Mouse (Mus musculus) neural tube, embryonic 14.5 days (tissue): ENCODE measurements around the gene Bhlhb9. TPM values are rescaled to one million over a fixed set of nuclear protein-coding genes. Genes with fewer than 3 reads are reported as not detected.

ENCODE experiments used
- ATAC-seq: fragments of 200-750 bp; cut with Nextera tagmentation; 2 replicates; pipeline ENCODE4 v1.8.0; 2017; ENCODE audit warnings: low read depth, mild to moderate bottlenecking, moderate TSS enrichment, moderate library complexity
- H3K27ac ChIP-seq: fragments of 300-500 bp; sonication (generic); 2 replicates; pipeline ENCODE4 v1.5.1; 2014; ENCODE audit warnings: low read depth, mild to moderate bottlenecking, control low read depth, low read length, moderate library complexity, mixed read lengths
- H3K27me3 ChIP-seq: fragments of 300-500 bp; sonication (generic); 2 replicates; pipeline ENCODE4 v1.6.1; 2014; ENCODE audit warnings: low read length; ENCODE audit not compliant: control insufficient read depth, insufficient read depth
- H3K36me3 ChIP-seq: fragments of 300-500 bp; sonication (generic); 2 replicates; pipeline ENCODE4 v1.6.1; 2014; ENCODE audit warnings: low read length, mixed read lengths; ENCODE audit not compliant: control insufficient read depth, insufficient read depth
- H3K4me1 ChIP-seq: fragments of 300-500 bp; sonication (generic); 2 replicates; pipeline ENCODE4 v1.6.1; 2014; ENCODE audit warnings: low read length; ENCODE audit not compliant: control insufficient read depth, insufficient read depth
- H3K4me2 ChIP-seq: fragments of 300-500 bp; sonication (generic); 2 replicates; pipeline ENCODE4 v1.6.1; 2014; ENCODE audit warnings: mild to moderate bottlenecking, low read depth, low read length, control low read depth
- H3K4me3 ChIP-seq: fragments of 300-500 bp; sonication (generic); 2 replicates; pipeline ENCODE4 v1.5.1; 2014; ENCODE audit warnings: low read depth, low read length, control low read depth, mixed read lengths
- H3K9ac ChIP-seq: fragments of 300-500 bp; sonication (generic); replicated peaks from 2 replicates; pipeline ENCODE4 v1.6.1; 2014; ENCODE audit warnings: low read depth, mild to moderate bottlenecking, control low read depth, low read length, mixed read lengths
- H3K9me3 ChIP-seq: fragments of 300-500 bp; sonication (generic); 2 replicates; pipeline ENCODE4 v1.6.1; 2016; ENCODE audit warnings: low read length; ENCODE audit not compliant: control insufficient read depth
- WGBS: fragments of 180-500 bp; shearing (Covaris S2); extraction: QIAGEN DNeasy Blood & Tissue Kit; methylation state at CpG from one replicate; pipeline ENCODE4 v1.1.7; 2014; 5-methylcytosine and 5-hydroxymethylcytosine counted together
- polyA plus RNA-seq: library from polyadenylated mRNA; unstranded; fragments of >200 nt; fragmentation: Nextera tagmentation; extraction: Ambion mirVana; gene quantifications from 2 replicates; pipeline ENCODE4 v1.2.1, GENCODE M21; 2014

The Bhlhb9 gene
- polyA plus RNA-seq, 1 experiment from 2014 or later: 114 TPM

DNA sequence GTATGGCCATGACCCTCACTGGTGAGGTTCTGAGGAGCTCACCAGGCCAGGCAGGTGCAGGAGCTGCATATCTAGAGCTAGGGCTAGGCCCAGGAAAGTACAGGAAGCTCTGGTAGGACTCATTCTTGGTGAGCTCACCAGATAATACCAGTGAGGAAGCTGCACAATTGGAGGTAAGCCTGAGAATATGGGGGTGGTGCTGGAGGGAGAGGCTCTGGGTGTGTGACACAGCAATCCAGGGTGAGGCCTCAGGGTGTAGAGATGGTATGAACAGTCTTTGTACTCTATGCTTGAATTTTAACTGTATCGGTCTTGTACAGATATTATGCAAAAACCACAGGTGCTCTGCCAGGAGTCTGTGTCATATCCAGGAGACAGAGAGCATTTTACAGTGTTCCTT lies 82.2 kb downstream of the Bhlhb9 start:
- WGBS: 100% methylated on average over 1 of the region's 1 CpGs
- H3K4me3 ChIP-seq: no peak overlapping the region
- no peaks in the 10 kb centered on the region for H3K9me3 ChIP-seq
- no peaks in the 10 kb centered on the region for H3K27me3 ChIP-seq
- no peak for ATAC-seq
- no peak overlapping the region for H3K9ac ChIP-seq
- no peaks in the 10 kb centered on the region for H3K4me1 ChIP-seq
- no peak overlapping the region for H3K27ac ChIP-seq
- no peaks in the 10 kb centered on the region for H3K36me3 ChIP-seq
- H3K4me2 ChIP-seq: no peak overlapping the region

DNA sequence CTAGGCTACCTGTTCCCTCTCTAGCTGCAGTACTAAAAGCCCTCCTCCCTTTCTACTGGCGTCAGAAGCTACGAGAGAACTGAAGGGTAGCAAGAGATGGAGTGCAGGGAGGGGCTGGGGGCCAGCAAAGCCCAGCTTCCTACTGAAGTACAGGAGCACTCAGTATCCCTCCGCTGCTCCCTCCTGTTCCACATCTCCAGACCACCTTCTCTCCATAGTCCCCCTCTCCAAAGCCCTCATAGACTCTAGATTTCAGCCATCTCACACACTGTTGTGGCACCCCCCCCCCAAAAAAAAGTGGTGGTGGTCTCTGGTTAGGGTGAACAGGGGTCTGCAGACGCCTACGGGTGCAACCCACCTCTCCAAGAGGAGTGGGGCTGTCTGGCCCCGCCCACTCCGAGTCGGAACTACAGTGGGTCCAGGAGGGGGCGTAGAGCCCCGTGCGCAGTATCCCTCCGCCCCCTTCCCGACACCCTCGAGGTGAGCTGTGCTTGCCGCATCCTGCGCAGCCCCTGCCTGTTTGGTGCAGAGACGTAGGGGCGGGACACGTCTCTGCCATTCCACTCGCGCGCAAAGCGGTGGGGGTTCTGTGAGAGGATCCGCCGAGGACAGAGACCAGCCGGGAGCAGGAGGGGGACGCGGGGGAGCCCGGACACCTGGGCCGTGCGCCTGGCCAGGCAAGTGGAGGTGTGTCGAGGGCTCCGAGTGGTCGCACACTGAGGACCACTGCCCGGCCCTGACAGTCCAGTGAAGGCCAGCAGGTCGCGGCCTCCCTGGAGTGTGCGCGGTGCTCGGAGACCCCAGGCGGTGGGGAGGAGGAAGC lies 88.2 kb downstream of the Bhlhb9 start:
- peaks cover 4% of the 10 kb centered on the region for H3K36me3 ChIP-seq
- no peaks in the 10 kb centered on the region for H3K27me3 ChIP-seq
- H3K4me3 ChIP-seq: peak overlapping the region; percentile 61
- H3K9ac ChIP-seq: peak overlapping the region; percentile 74
- 21% methylated on average over 34 of the region's 41 CpGs for WGBS
- H3K9me3 ChIP-seq: no peaks in the 10 kb centered on the region
- H3K27ac ChIP-seq: peak overlapping the region; percentile 82
- H3K4me1 ChIP-seq: no peaks in the 10 kb centered on the region
- peak; percentile 98 for ATAC-seq
- H3K4me2 ChIP-seq: peak overlapping the region; percentile 48

DNA sequence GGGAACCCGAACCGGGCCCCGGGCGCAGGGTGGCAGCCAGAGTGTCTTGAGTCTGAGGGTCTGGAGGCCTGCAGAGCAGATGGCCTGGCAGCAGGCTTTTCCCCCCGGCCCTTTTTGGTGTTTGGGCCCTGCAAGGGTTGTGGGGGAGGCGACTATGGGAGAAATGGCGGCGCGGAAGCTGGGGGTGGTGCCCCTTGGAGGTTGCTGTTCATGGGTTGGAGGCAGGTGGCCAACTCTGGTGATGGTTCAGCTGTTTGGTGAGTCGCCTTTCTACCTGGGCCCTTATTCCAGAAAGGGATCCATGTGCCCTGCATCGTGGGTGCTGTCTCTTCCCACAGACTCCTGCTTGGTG lies 88.8 kb downstream of the Bhlhb9 start:
- Histone ChIP-seq H3K9ac (peak overlapping the region; percentile 74), H3K27ac (peak overlapping the region; percentile 82), H3K27me3 (no peaks in the 10 kb centered on the region), H3K4me3 (peak overlapping the region; percentile 61), H3K4me1 (no peaks in the 10 kb centered on the region), H3K9me3 (no peaks in the 10 kb centered on the region), H3K4me2 (peak overlapping the region; percentile 48), H3K36me3 (peaks cover 4% of the 10 kb centered on the region)
- ATAC-seq: no peak; the same call in 1 of the 2 replicates
- WGBS: 19% methylated on average over 11 of the region's 11 CpGs

DNA sequence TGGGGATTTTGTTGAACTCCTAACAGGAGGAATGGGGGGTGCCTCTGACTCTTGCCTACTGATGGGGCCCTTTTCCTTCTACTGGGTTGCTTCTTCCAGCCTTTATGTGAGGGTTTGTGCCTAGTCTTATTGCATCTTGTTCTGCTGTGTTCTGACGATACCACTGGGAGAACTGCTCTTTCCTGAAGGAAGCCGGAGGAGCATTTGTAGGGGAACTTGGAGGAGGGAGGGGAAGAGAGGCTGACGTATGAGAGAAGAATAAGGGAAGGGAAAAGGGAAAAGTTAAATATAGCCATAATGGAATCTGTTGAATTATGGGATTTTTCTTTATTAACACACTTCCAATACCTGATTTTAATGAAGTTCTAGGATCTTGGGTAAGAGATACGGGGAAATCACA lies 119.2 kb downstream of the Bhlhb9 start:
- Histone ChIP-seq H3K27ac (no peak overlapping the region), H3K9me3 (no peaks in the 10 kb centered on the region), H3K9ac (no peak overlapping the region), H3K4me2 (no peak overlapping the region), H3K36me3 (no peaks in the 10 kb centered on the region), H3K27me3 (no peaks in the 10 kb centered on the region), H3K4me3 (no peak overlapping the region), H3K4me1 (no peaks in the 10 kb centered on the region)
- 73% methylated on average over 4 of the region's 4 CpGs for WGBS
- ATAC-seq: peak; percentile 58; the same call in 1 of the 2 replicates

DNA sequence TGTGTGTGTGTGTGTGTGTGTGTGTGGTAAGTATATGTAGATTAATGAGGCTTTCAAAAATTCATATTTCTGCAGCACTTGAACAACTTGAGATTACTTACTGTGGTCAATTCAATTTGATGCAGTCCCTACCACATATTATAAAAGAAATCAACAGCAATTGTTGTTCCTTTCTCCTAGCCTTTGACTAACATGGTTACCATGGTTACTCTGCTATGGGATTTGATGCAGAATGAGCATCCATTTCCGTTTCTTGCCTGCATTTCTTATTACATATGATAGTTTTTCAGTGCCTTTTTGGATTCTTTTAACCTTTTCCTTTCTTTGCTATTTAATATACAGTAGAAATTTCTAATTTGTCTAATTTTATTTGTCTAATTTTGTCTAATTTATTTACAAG lies 119.7 kb downstream of the Bhlhb9 start:
- Histone ChIP-seq H3K9ac (no peak overlapping the region), H3K27ac (no peak overlapping the region), H3K4me3 (no peak overlapping the region), H3K27me3 (no peaks in the 10 kb centered on the region), H3K4me2 (no peak overlapping the region), H3K36me3 (no peaks in the 10 kb centered on the region), H3K9me3 (no peaks in the 10 kb centered on the region), H3K4me1 (no peaks in the 10 kb centered on the region)
- ATAC-seq: no peak
- 41% methylated on average over 1 of the region's 1 CpGs for WGBS

DNA sequence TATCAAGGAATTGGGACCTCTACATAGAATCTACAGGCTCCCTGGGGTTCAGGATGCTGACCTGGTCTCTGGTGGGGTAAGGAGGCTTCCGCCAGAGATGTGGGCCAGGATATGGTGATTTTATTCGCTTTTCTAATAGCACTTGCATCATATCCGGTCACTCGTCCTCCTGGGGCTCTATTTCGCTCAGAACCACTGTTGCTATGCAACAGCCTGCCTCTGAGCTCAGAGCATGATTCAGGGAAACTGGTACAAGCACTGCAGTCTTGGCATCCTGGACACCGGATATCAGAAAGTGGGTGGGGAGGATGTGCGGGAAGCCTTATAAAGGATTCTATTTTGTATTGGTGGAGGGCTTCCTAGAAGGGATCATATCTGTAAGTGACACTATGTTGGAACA lies 124.8 kb downstream of the Bhlhb9 start:
- H3K4me3 ChIP-seq: no peak overlapping the region
- H3K36me3 ChIP-seq: no peaks in the 10 kb centered on the region
- H3K9me3 ChIP-seq: no peaks in the 10 kb centered on the region
- peak; percentile 54; the same call in 1 of the 2 replicates for ATAC-seq
- 72% methylated on average over 7 of the region's 7 CpGs for whole genome bisulfite sequencing
- no peaks in the 10 kb centered on the region for H3K4me1 ChIP-seq
- H3K27ac ChIP-seq: no peak overlapping the region
- H3K27me3 ChIP-seq: no peaks in the 10 kb centered on the region
- no peak overlapping the region for H3K4me2 ChIP-seq
- H3K9ac ChIP-seq: no peak overlapping the region

DNA sequence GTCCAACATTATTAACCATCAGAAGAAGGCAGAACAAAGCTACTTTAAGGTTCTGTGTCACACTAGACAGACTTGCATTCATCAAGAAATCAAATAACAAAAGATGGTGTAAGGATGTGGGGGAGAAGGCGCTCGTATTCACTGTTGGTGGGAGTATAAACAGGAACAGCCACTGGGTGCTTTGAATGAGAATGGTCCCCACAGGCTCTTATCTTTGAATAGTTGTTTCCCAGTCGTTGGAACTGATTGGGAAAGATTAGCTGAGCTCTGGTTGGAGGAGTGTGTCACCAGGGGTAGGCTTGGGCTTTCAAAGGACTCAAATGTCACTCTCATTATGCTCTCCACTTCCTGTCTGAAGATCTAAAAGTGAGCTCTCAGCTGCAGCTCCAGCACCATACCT lies 128.5 kb downstream of the Bhlhb9 start:
- Histone ChIP-seq H3K27me3 (no peaks in the 10 kb centered on the region), H3K27ac (no peak overlapping the region), H3K4me2 (no peak overlapping the region), H3K9me3 (no peaks in the 10 kb centered on the region), H3K4me1 (no peaks in the 10 kb centered on the region), H3K4me3 (no peak overlapping the region), H3K9ac (no peak overlapping the region), H3K36me3 (no peaks in the 10 kb centered on the region)
- no peak for ATAC-seq
- 29% methylated on average over 3 of the region's 3 CpGs for WGBS

DNA sequence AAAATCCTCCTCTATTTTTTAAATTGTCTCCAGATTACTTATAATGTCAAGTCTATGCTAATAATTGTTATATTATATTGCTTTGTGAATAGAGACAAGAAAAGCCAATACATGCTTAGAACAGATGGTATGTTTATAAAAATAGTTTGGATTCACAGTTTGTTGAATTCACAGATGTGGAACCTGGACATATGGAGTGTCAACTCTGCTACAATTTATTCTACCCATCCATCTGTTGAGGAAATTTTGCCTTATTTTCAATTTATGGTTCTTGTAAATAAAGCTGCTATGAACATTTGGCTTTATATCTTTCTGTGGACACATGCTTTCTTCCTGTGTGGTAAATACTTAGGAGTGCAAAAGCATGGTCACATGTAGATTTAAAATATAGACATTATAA lies 131.2 kb downstream of the Bhlhb9 start:
- Histone ChIP-seq H3K27me3 (no peaks in the 10 kb centered on the region), H3K36me3 (no peaks in the 10 kb centered on the region), H3K9me3 (no peaks in the 10 kb centered on the region), H3K27ac (no peak overlapping the region), H3K4me2 (no peak overlapping the region), H3K4me1 (no peaks in the 10 kb centered on the region), H3K9ac (no peak overlapping the region), H3K4me3 (no peak overlapping the region)
- ATAC-seq: no peak

DNA sequence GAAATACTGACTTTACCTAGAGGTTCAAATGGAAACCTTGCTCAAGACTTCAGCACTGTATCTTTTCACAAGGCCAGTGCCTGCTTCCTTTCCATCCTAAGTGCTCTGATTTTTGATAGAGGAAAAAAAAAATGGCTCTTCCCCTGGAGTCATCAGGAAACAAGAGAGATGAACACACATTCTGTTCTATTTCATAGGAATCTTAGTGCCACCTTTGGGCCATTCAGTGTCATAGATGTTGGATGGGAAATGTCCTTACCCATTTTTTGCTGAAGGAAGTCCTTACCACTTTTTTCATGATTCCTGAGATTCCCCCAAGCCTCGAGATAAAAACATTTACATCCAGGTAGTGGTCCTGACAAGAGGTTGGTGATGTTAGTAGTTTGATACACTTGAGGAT lies 139.1 kb downstream of the Bhlhb9 start:
- no peak overlapping the region for H3K27ac ChIP-seq
- no peaks in the 10 kb centered on the region for H3K36me3 ChIP-seq
- no peak overlapping the region for H3K4me3 ChIP-seq
- ATAC-seq: no peak
- no peaks in the 10 kb centered on the region for H3K4me1 ChIP-seq
- H3K27me3 ChIP-seq: no peaks in the 10 kb centered on the region
- no peak overlapping the region for H3K4me2 ChIP-seq
- no peaks in the 10 kb centered on the region for H3K9me3 ChIP-seq
- WGBS: 57% methylated on average over 1 of the region's 1 CpGs
- no peak overlapping the region for H3K9ac ChIP-seq
